Mouse (Mus musculus) spleen, postnatal 10 days (tissue): ENCODE results near the gene Hdac1.

ENCODE experiments used
- DNase-seq, 2 experiments: peaks; one replicate each; pipeline ENCODE4 v3.0.0; 2021 to 2022; ENCODE audit warnings: low spot score in 2 of 2

Hdac1 gene

DNA sequence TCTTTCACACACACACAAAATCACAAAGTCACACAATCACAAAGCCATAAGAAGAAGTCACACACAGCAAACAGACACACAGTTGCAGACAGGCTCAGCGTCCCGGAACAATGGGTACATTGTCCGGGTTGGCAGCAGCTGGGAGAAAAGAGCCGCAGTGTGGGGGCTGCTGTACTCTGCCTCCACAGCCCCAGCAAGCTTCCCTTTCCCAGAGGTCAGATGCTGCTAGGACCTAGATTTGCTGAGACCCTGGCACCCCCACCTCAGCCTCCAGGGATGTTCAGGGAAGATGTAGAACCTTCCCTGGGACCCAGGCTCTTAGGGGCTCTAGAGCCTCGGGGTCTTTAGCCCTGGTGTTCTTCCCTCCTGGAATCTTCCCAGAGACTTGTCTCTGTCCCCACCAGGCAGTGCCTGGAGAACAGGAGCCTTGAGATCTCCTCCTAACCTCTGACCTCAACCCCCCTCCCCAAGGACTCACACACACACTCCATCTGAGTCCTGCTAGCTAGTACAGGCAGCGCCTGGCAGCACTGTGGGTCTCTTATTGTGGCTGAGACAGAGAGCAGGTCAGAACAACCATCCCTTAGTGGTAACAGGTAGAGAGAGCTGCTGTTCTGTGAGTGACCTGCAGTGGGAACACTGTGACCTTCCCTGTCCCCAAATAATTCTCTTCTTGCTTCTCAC is 31.0 kb downstream of the Hdac1 start:
- no peak for DNase-seq

DNA sequence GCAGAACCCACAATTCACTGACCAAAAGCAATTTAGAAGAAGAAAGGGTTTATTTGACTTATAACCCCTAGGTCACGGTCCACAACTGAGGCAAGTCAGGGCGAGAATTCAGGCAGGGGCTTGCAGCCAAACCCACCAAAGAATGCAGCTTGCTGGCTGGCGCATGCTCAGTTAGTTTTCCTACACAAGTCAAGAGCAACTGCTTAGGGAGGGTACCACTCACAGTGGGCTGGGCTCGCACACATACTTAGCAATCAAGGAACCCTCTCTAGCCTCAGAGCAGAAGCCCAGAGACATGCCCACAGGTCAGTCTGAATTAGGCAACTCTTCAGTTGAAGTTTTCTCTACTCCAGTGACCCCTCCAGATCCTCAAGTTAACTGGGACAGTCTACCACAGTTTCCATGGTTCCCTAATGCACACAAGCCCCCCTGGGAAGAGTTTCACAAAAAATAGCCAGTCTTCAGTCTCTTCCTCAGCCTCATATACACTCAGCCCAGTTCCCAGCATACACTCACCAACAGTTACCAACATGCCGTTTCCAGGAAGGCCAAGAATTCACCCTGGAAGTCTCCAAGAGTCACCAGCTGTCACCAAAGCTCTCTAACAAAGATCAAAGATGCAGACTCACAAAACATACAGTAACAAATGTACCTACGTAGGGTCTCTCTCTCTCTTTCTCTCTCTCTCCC is 31.6 kb downstream of the Hdac1 start:
- DNase-seq, result no peak

GRCm38 (mm10) chr4:129509650-129510049 is 32.9 kb downstream of the Hdac1 start:
- DNase-seq, result no peak

- no peak for DNase-seq
These were observed 33.5 kb downstream of the Hdac1 start for GRCm38 (mm10) chr4:129508834-129509600.

DNA sequence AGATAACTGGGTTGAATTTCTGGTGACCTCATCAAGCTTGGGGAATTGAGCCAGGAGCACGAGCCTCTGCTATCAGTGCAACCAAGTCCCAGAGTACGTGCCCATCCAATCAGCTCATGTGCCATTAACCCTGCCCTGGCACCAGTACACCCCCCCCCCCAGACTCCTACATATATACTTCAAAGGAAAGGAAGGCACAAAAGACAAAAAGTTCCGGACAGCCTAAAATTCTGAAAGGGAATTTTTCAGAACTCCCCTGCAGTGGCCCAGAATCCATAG is 34.3 kb downstream of the Hdac1 start:
- no peak for DNase-seq

DNA sequence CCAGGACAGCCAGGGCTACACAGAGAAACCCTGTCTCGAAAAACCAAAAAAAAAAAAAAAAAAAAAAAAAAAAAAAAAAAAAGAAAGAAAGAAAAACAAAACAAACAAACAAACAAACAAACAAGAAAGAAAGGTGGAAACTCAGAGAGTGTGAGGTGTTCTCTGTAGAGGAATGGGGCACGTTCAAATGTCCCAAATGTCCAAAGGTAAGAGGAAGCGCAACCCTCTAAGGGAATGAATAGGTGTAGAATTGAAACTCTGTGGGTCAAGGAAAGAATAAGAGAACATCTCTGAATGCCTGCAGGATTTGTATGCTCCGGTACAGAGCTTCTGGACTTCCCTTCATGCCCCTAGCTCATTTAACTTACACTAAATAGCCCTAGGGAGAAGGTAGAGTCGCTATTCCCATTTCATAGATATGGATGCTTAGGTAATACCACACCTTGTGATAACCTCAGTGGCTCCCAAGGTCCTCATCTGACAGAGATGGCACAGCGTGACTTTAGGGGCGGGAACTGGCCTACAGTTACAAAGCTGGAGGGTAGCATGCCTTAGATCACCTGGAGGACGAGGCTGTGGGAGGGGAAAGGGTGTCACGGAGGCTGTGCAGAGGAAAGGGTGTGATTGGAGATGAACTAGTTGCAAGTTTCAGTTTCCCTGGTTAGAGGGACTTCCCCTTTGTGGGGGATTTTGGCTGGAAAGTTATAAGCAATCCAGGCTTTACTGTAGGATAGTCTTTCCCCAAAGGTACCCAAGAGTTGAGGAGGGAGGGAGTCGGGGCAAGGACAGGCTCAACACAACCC is 34.9 kb downstream of the Hdac1 start:
- DNase-seq, result no peak

GRCm38 (mm10) chr4:129505511-129505910 is 37.0 kb downstream of the Hdac1 start:
- no peak for DNase-seq

GRCm38 (mm10) chr4:129502901-129503444 is 39.5 kb downstream of the Hdac1 start:
- no peak for DNase-seq

- no peak for DNase-seq
These were observed 40.1 kb downstream of the Hdac1 start for GRCm38 (mm10) chr4:129502327-129502888.

DNA sequence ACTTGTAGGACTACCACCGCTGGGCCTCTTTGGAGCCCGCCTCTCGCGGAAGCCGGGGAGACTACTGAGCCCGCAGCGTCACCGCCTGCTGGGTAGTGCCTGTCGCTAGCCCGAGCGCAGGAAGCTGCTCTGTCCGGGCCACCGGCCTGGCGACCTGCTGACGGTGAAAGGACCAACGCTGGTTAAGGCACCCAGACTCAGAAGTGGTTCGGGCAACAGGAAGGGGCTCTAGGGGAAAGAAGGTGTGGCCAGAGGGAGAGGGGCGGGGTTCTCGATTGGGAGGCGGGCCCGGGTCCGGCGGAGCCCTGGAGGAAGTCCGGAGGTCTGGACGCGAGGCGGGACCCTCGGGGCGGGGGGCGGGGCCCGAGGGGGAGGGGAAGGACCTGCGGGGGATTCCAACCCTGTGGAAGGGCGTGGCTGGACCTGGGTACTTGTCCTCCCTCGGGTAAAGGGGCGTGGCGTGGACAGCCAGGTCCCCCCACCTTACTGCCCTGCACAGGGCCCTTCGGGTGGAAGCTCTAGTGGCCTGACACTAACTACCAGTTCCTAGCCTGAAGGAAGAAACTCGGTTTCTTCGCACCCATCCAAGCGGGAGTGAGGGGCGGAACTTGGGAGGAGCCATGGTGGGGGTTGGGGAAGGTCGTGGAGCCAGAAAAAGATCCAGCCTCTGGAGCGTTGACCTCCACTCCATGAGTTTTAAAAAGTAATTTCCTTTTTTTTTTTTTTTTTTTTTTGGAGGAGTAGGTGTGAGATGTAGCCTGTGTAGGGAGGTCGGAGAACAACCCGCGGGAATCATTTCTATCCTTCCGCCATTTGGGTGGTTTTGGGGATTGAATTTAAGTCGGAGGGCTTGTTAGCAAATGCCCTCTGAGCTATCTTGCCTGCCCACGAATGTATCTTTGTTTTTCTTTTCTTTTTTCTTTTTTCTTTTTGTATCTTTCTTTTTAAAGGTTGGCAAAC is 41.6 kb downstream of the Hdac1 start:
- DNase-seq, result peak; percentile 71 to 84

DNA sequence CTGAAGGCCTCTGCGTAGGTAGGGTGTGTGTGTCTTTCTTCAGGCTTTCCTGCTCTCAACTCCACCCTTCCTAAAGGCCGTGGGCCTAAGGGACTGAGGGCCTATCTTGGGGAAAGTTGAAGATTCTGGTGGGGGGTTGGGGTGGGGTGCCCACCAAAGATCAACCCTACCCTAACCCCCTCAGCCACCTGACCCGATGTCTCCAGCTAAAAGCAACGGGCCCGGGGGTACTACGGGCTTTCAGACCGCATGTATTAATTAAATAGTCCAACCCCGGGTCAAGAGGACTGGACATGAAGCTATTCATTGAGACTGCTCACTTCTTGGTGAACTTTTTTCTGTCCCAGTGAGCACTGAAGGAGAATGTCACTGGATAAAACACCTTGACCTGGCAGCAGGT is 42.5 kb downstream of the Hdac1 start:
- DNase-seq, result no peak

- DNase-seq, result no peak
These were observed 43.6 kb downstream of the Hdac1 start for GRCm38 (mm10) chr4:129498941-129499340.

GRCm38 (mm10) chr4:129496631-129497030 is 45.9 kb downstream of the Hdac1 start:
- peak in 1 of 2 experiments; percentile 42 for DNase-seq

DNA sequence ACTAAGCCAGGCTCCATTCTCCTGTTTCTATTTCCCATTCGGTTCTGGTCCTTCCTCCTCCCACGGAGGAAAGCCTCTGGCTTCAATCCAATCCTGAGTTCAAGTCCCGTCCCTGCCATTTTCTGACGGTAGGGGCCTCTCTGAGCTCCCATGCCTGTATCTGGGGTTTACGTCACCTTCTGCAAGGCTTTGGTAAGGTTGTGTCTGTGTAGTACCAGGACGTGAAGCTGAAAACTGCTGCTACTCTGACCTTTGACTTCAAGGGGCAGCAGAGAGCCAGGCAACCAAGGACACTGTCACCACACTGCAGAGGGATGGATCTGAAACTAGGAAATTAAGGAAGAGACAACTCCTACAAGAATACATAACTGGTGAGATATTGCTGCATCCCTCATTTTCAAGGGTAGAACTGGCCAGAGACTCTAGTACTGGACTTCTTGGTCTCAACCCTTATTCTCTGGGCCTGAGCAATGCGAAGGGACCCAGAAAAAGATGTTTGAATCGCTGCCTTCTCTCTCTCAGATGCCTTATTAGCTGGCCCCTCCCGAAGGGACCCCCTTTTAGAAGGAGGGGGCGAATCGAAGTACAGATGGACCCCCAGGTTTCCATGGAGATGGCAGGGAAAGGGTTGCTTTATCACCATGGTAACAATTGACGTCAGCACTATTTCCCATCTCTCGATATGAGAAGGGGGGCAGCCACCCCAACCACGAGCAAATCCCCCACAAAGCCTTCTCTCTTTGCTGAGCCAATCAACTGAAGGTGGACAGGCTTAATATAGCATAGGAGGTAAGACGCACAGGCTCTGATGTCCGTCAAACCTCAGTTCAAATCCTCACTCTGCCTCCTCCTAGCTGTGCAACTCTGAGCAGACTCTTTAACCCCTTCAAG is 46.6 kb downstream of the Hdac1 start:
- no peak for DNase-seq

DNA sequence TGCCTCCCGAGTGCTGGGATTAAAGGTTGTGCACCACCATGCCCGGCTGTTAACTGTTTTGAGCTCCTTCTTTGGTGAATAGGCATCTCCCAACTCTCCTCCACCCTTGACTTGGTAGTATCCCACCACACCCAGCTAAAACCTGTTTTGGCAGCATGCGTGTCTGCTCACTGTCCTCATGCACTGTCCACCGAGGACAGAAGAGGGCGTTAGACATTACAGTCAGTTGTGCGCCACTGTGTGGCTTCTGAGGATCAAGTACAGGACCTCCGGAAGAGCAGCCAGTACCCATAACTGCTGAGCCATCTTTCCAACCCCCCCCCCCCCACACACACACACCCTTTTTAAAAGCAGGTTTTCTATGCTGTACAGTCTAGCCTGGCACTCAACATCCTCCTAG is 47.8 kb downstream of the Hdac1 start:
- DNase-seq, result no peak

DNA sequence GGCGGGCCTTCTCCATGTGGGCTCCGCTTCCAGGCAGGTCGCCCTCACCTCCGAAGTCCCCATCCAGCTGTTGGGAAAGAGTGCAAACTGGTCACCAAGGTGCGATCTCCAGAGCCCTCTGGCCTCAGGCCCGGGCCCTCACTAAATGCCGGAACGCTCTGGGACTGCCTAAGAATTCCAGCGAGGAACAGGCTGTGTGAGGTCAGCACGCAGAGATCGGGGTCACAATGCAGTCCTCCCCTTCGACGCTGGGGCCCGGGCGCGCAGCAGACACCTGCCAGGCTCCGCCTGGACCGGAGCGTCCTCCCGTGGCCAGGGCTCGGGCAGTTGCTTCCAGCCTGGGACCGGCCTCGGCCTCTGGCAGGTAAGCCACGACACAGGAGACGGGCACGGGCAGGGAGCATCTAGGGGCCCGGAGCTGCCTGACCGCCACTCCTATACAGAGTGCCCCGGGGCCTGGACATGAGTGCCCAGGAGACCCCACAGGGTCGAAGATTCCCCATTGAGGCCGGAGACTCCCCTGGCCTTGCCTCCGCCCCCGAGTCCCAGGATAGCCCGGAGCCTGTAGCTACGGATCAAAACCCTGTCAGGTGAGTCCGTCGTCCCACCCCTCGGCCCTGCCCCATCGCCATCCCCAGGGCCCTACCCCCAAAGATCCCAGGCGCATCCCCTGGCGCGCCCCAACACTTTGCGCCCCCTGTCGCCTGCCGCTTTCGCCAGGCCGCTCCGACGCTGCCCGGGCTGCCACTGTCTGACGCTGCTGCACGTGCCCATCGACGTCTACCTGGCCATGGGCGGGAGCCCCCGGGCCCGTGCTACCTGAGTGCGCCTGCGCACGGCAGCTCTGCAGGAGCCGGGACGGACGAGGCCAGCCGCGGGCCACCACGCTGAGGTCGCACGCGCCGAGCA is 51.3 kb downstream of the Hdac1 start, which contains the start of the genes Tssk3 and Fam229a:
Gene Tssk3 (minus strand): TSS at position 51 of the 909 bp plus-strand sequence.
Gene Fam229a (plus strand): TSS at position 219 of the 909 bp plus-strand sequence.
- peak in 1 of 2 experiments; percentile 48 for DNase-seq

GRCm38 (mm10) chr4:129481090-129481489 is 61.4 kb downstream of the Hdac1 start:
- DNase-seq, result no peak

GRCm38 (mm10) chr4:129479863-129480262 is 62.6 kb downstream of the Hdac1 start:
- DNase-seq, result no peak
